Mouse (Mus musculus) liver, postnatal 0 days (tissue): ENCODE results near the gene Vmn2r95.

Source experiments
- CTCF ChIP-seq: sonication (generic); IDR thresholded peaks from 2 replicates; pipeline ENCODE4 v1.5.1; 2016; ENCODE audit warnings: antibody characterized with exemption, low read depth
- EP300 ChIP-seq: IDR thresholded peaks from 2 replicates; pipeline ENCODE4 v1.6.1; 2016; ENCODE audit warnings: antibody characterized with exemption, low read depth, mild to moderate bottlenecking

DNA sequence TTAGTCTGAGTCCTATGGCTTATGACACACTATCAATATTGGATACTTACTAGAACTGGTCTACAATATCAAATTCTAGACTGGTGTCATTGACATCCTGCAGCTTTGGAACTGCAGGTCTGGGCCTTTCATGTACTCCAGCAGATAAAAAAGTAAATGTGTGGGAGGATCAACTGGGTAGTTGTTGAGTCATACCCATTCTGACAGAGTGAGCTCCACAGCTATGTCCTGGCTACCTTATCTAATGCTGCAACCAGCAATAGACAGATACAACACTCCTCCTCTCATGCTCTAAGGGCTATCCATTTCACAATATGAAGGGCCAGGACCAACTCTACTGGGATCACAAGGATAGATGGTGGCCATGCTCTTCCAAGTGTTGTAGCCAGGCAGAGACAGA, 38.8 kb downstream of the Vmn2r95 start:
- no peak for TF ChIP-seq CTCF
- no peak for TF ChIP-seq EP300
